Mouse (Mus musculus) heart, postnatal 0 days (tissue): ENCODE data around the gene Inpp4a. TPM values are rescaled to one million over a fixed set of nuclear protein-coding genes. Genes with fewer than 3 reads are reported as not detected.

Experiments
- ATAC-seq: fragments of 200-750 bp; cut with Nextera tagmentation; 2 replicates; pipeline ENCODE4 v1.8.0; 2017; ENCODE audit warnings: low read depth, moderate number of reproducible peaks, moderate library complexity; ENCODE audit not compliant: insufficient read depth
- DNase-seq: peaks from one replicate; pipeline ENCODE4 v3.0.0-alpha.2; 2016; ENCODE audit warnings: low spot score
- H3K27ac ChIP-seq: fragments of 300-500 bp; sonication (generic); 2 replicates; pipeline ENCODE4 v1.5.1; 2014; ENCODE audit warnings: low read depth, mild to moderate bottlenecking
- H3K27me3 ChIP-seq: fragments of 300-500 bp; sonication (generic); 2 replicates; pipeline ENCODE4 v1.6.1; 2014; ENCODE audit warnings: low read length, mixed read lengths; ENCODE audit not compliant: control insufficient read depth, insufficient read depth
- H3K36me3 ChIP-seq: fragments of 300-500 bp; sonication (generic); replicated peaks from 2 replicates; pipeline ENCODE4 v1.6.1; 2014; ENCODE audit warnings: low read length, mixed read lengths; ENCODE audit not compliant: control insufficient read depth, insufficient read depth
- H3K4me1 ChIP-seq: fragments of 300-500 bp; sonication (generic); 2 replicates; pipeline ENCODE4 v1.6.1; 2014; ENCODE audit warnings: antibody characterized with exemption; ENCODE audit not compliant: control insufficient read depth, insufficient read depth
- H3K4me2 ChIP-seq: fragments of 300-500 bp; sonication (generic); 2 replicates; pipeline ENCODE4 v1.6.1; 2014; ENCODE audit warnings: low read depth, mild to moderate bottlenecking, low read length, moderate library complexity
- H3K4me3 ChIP-seq: fragments of 300-500 bp; sonication (generic); 2 replicates; pipeline ENCODE4 v1.5.1; 2014; ENCODE audit warnings: low read depth, low read length
- H3K9ac ChIP-seq: fragments of 300-500 bp; sonication (generic); replicated peaks from 2 replicates; pipeline ENCODE4 v1.6.1; 2014; ENCODE audit warnings: low read depth, low read length, mixed read lengths
- H3K9me3 ChIP-seq: fragments of 300-500 bp; sonication (generic); replicated peaks from 2 replicates; pipeline ENCODE4 v1.6.1; 2016; ENCODE audit warnings: low read length; ENCODE audit not compliant: control insufficient read depth
- CTCF ChIP-seq: IDR thresholded peaks from 2 replicates; pipeline ENCODE4 v1.5.1; 2016; ENCODE audit warnings: antibody characterized with exemption, control low read depth, low read depth
- EP300 ChIP-seq: IDR thresholded peaks from 2 replicates; pipeline ENCODE4 v1.6.1; 2016; ENCODE audit warnings: antibody characterized with exemption, low read depth
- WGBS: fragments of 180-500 bp; shearing (Covaris S2); extraction: QIAGEN DNeasy Blood & Tissue Kit; methylation state at CpG from one replicate; pipeline ENCODE4 v1.1.7; 2014; 5-methylcytosine and 5-hydroxymethylcytosine counted together
- polyA plus RNA-seq: library from polyadenylated mRNA; unstranded; fragments of >200 nt; fragmentation: Nextera tagmentation; extraction: Ambion mirVana; gene quantifications from 2 replicates; pipeline ENCODE4 v1.2.1, GENCODE M21; 2015
- total RNA-seq: library from RNA; depleted of rRNA; stranded (reverse); fragments of >200 nt; gene quantifications from 2 replicates; pipeline ENCODE4 v1.2.3, GENCODE M21; 2014; ENCODE audit warnings: low replicate concordance

Inpp4a gene
- total and polyA plus RNA-seq, 2 experiments from 2014 or later: 8.8 to 9.5 TPM

DNA sequence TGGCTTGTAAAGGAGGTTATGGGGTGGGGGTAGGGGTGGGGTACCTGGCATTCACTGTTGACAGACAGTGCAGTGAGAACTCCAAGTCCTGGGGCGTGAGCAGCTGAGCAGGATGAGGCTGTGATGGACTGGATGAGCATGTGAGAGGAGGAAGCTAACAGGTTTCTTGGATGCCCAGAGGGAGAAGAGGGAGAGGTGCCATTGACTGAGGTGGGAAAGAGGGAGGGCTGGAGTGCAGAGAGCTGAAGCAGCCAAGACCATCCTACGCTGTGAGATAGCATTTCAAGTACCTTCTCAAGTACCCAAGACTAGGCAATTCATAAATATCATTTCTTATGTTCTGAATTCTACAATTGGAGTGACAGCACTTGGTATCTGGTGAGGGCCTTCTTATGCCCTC, 52.3 kb downstream of the Inpp4a start:
- H3K4me3 ChIP-seq: no peak overlapping the region
- ATAC-seq: no peak
- no peaks in the 10 kb centered on the region for H3K36me3 ChIP-seq
- no peaks in the 10 kb centered on the region for H3K9me3 ChIP-seq
- peaks cover 26% of the 10 kb centered on the region for H3K4me1 ChIP-seq
- no peaks in the 10 kb centered on the region for H3K27me3 ChIP-seq
- no peak for DNase-seq
- WGBS: 81% methylated on average over 2 of the region's 2 CpGs
- H3K4me2 ChIP-seq: no peak overlapping the region
- TF ChIP-seq CTCF (no peak), EP300 (no peak)
- no peak overlapping the region for H3K9ac ChIP-seq
- no peak overlapping the region for H3K27ac ChIP-seq

GRCm38 (mm10) chr1:37353456-37353855, 53.8 kb downstream of the Inpp4a start:
- no peak for ATAC-seq
- Histone ChIP-seq H3K36me3 (peaks cover 7% of the 10 kb centered on the region), H3K27me3 (no peaks in the 10 kb centered on the region), H3K4me1 (peaks cover 15% of the 10 kb centered on the region; the same call in 1 of the 2 replicates), H3K4me3 (no peak overlapping the region), H3K9ac (no peak overlapping the region), H3K27ac (no peak overlapping the region), H3K4me2 (no peak overlapping the region), H3K9me3 (no peaks in the 10 kb centered on the region)
- TF ChIP-seq EP300: no peak
- DNase-seq: no peak
- 76% methylated on average over 4 of the region's 4 CpGs for WGBS

DNA sequence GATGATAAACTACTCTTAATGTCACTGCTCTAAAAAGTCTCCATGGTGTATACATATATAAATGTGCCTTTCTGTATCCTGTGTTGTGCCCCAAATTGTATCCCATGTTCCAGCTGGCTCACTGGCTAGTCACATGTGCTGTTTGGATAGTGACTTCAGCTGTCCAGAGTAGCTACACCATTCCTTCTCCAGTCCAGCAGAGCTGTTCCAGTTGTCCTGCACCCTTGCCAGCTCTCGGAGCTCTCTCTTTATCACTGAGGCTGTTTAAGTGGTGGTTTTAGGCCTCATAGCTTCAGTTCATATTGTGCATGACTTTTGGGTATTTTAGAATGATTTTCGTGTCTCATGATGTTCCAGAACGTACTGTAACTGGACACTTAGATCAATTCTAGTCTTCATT, 55.8 kb downstream of the Inpp4a start:
- no peak overlapping the region for H3K9ac ChIP-seq
- H3K4me2 ChIP-seq: no peak overlapping the region
- ATAC-seq (no peak), DNase-seq (no peak)
- peaks cover 18% of the 10 kb centered on the region for H3K36me3 ChIP-seq
- no peaks in the 10 kb centered on the region for H3K27me3 ChIP-seq
- no peak overlapping the region for H3K27ac ChIP-seq
- H3K9me3 ChIP-seq: no peaks in the 10 kb centered on the region
- peaks cover 13% of the 10 kb centered on the region; the same call in 1 of the 2 replicates for H3K4me1 ChIP-seq
- TF ChIP-seq EP300: no peak
- no peak for TF ChIP-seq CTCF
- H3K4me3 ChIP-seq: no peak overlapping the region
- WGBS: 72% methylated on average over 3 of the region's 3 CpGs

GRCm38 (mm10) chr1:37356305-37356704, 56.6 kb downstream of the Inpp4a start:
- WGBS: 89% methylated on average over 3 of the region's 3 CpGs
- H3K4me3 ChIP-seq: no peak overlapping the region
- H3K36me3 ChIP-seq: peaks cover 18% of the 10 kb centered on the region
- peaks cover 8% of the 10 kb centered on the region; the same call in 1 of the 2 replicates for H3K4me1 ChIP-seq
- TF ChIP-seq EP300: no peak
- no peak for DNase-seq
- H3K9ac ChIP-seq: no peak overlapping the region
- H3K27me3 ChIP-seq: no peaks in the 10 kb centered on the region
- no peak overlapping the region for H3K4me2 ChIP-seq
- H3K9me3 ChIP-seq: no peaks in the 10 kb centered on the region
- no peak overlapping the region for H3K27ac ChIP-seq
- ATAC-seq: no peak

- 60% methylated on average over 6 of the region's 6 CpGs for WGBS
- Histone ChIP-seq H3K9ac (no peak overlapping the region), H3K4me1 (peaks cover 4% of the 10 kb centered on the region; the same call in 1 of the 2 replicates), H3K27ac (no peak overlapping the region), H3K4me2 (no peak overlapping the region), H3K27me3 (no peaks in the 10 kb centered on the region), H3K36me3 (peaks cover 18% of the 10 kb centered on the region), H3K4me3 (no peak overlapping the region), H3K9me3 (no peaks in the 10 kb centered on the region)
- ATAC-seq (no peak), DNase-seq (no peak)
- TF ChIP-seq CTCF (no peak), EP300 (no peak)
These were observed 57.5 kb downstream of the Inpp4a start for GRCm38 (mm10) chr1:37357173-37357572.

DNA sequence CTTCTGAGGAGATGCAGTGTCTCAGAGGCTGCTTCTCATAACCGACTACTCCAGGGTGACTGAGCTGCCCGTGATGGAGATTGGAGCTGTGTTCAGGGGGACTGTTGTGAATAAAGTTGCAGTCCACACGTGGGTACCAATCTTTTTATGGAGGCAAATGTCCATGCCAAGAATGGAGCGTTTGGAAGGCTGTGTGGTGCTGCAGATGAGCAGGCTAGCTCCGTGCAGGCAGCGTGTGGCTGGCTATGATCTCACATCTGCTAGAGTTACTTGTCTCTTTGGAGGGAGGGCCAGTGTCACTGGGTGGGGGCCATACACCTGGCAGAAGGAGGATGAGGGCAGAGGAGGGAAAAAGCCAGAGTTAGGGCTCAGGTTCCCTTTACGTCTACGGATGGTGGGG, 59.0 kb downstream of the Inpp4a start:
- H3K9ac ChIP-seq: no peak overlapping the region
- no peak overlapping the region for H3K4me3 ChIP-seq
- no peaks in the 10 kb centered on the region for H3K9me3 ChIP-seq
- no peak overlapping the region for H3K4me2 ChIP-seq
- H3K4me1 ChIP-seq: peaks cover 4% of the 10 kb centered on the region; the same call in 1 of the 2 replicates
- DNase-seq: no peak
- TF ChIP-seq EP300: no peak
- no peak for TF ChIP-seq CTCF
- H3K27ac ChIP-seq: no peak overlapping the region
- no peak for ATAC-seq
- peaks cover 18% of the 10 kb centered on the region for H3K36me3 ChIP-seq
- H3K27me3 ChIP-seq: no peaks in the 10 kb centered on the region
- 84% methylated on average over 8 of the region's 8 CpGs for WGBS
